Mouse (Mus musculus) small intestine, adult 2 months (tissue): ENCODE data around the gene Gars.

Source experiments
- CTCF ChIP-seq: fragments of 200-500 bp; IDR thresholded peaks from 2 replicates; pipeline ENCODE4 v1.5.1; 2012; ENCODE audit warnings: low read depth, mild to moderate bottlenecking, control low read depth, inconsistent platforms, low read length, moderate library complexity, mixed read lengths; ENCODE audit not compliant: insufficient replicate concordance, insufficient read length; ENCODE audit errors: extremely low read depth
- POLR2A ChIP-seq: fragments of 200-500 bp; IDR thresholded peaks from 2 replicates; pipeline ENCODE4 v1.6.1; 2012; ENCODE audit warnings: low read depth, mild to moderate bottlenecking, control low read depth, inconsistent platforms, low read length, moderate library complexity

- TF ChIP-seq POLR2A, result no peak
- no peak for TF ChIP-seq CTCF
Observed at GRCm38 (mm10) chr6:55012516-55012915, 25.3 kb upstream of the Gars start.
